Mouse (Mus musculus) embryonic facial prominence, embryonic 10.5 days (tissue): ENCODE data around the gene Chd5. TPM values are rescaled to one million over a fixed set of nuclear protein-coding genes. Genes with fewer than 3 reads are reported as not detected.

Experiments used
- DNase-seq: peaks from one replicate; pipeline ENCODE4 v3.0.0-alpha.2; 2017; ENCODE audit warnings: low spot score
- H3K27ac ChIP-seq: fragments of 300-500 bp; sonication (generic); replicated peaks from 2 replicates; pipeline ENCODE4 v1.5.1; 2016; ENCODE audit warnings: mild to moderate bottlenecking
- H3K27me3 ChIP-seq: fragments of 300-500 bp; sonication (generic); replicated peaks from 2 replicates; pipeline ENCODE4 v1.6.1; 2016; ENCODE audit warnings: low read depth, mild to moderate bottlenecking; ENCODE audit not compliant: poor library complexity, severe bottlenecking
- H3K36me3 ChIP-seq: fragments of 300-500 bp; sonication (generic); replicated peaks from 2 replicates; pipeline ENCODE4 v1.6.1; 2016; ENCODE audit warnings: mild to moderate bottlenecking, moderate library complexity
- H3K4me1 ChIP-seq: fragments of 300-500 bp; sonication (generic); 2 replicates; pipeline ENCODE4 v1.6.1; 2016
- H3K4me3 ChIP-seq: fragments of 300-500 bp; sonication (generic); 2 replicates; pipeline ENCODE4 v1.5.1; 2016; ENCODE audit warnings: mild to moderate bottlenecking, moderate library complexity
- H3K9me3 ChIP-seq: fragments of 300-500 bp; sonication (generic); 2 replicates; pipeline ENCODE4 v1.6.1; 2016; ENCODE audit warnings: mild to moderate bottlenecking
- WGBS: fragments of 180-500 bp; shearing (Covaris S2); methylation state at CpG from one replicate; pipeline ENCODE4 v1.1.7; 2016; 5-methylcytosine and 5-hydroxymethylcytosine counted together
- polyA plus RNA-seq: library from polyadenylated mRNA; unstranded; fragments of >200 nt; fragmentation: Nextera tagmentation; extraction: Ambion mirVana; gene quantifications from 2 replicates; pipeline ENCODE4 v1.2.1, GENCODE M21; 2016

The Chd5 gene
- polyA plus RNA-seq = 0.05 TPM in 2 replicates

DNA sequence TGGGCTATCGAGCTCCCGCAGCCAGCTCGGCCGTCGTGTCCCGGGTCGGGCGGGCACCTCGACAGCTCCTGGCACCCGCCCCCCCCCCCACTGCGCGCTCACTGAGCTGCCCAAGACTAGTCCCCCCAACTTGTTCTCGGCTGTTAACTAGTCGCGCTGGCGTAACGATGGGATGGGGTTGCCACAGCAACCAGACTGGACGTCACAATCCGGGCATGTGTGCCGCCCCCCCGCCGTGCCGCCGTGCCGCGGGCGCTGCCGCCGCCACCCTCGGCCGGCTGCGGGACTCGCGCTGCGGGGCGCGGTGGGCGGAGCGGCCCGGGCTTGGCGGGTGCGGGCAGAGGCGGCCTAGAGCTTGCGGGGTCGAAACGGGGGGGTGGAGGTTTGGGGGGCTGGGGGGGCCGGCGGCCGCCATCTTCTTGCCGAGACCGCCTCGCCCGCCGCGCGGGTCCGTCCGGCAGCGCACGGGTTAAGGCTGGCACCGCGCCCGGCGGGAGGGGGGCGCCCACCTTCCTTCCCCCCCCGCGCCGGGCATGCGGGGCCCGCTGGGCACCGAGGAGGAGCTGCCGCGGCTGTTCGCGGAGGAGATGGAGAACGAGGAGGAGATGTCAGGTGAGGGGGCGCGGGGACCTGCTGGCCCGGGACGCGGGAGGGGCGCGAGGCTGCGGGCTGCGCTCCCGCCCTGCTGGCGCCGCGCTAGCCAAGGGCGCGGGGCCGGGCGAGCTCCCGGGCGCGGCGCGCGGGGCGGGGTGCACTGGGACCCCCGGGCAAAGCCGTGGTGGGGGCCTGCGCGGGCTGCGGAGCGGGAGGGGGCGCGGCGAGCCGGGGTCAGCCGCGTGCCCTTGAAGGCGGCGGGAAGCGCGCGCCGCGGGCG is at the start of gene Chd5:
Gene Chd5, plus strand, starts transcription at position 233 of the 874 bp plus-strand sequence.
- H3K36me3 ChIP-seq = peaks cover 27% of the 10 kb centered on the region
- DNase-seq = peak; percentile 42
- H3K4me1 ChIP-seq = peaks cover 36% of the 10 kb centered on the region
- H3K27me3 ChIP-seq = peaks cover 87% of the 10 kb centered on the region
- 1% methylated on average over 120 of the region's 120 CpGs for WGBS
- peak within 1 kb of the TSS; percentile 40 for H3K27ac ChIP-seq
- no peaks in the 10 kb centered on the region for H3K9me3 ChIP-seq
- H3K4me3 ChIP-seq = peak within 1 kb of the TSS; percentile 72

DNA sequence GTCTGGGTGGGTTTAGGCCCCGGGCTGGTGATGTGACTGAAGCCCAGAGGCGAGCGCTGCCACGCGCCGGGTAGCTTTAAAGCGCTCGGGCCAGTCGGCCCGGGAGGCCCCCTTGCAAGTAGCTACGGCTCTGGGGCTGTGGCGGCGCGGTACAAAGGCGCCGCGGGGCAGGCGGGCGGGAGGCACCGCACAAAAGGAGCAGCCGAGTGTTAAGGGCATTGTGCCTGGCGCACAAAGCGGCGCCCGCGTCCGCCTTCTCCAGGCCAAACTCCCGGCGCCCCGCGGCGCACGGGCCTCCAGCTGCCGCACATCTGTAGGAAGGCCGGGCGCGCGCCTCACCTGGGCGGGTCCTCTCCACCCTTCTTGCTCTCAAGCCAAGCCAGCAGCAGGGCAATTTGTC is 48.1 kb upstream of the Chd5 start:
- H3K36me3 ChIP-seq = no peaks in the 10 kb centered on the region
- peaks cover 99% of the 10 kb centered on the region for H3K27me3 ChIP-seq
- no peak overlapping the region for H3K27ac ChIP-seq
- under 1% methylated on average over 39 of the region's 39 CpGs for WGBS
- H3K4me1 ChIP-seq = peaks cover 74% of the 10 kb centered on the region
- peaks cover 2% of the 10 kb centered on the region; the same call in 1 of the 2 replicates for H3K9me3 ChIP-seq
- H3K4me3 ChIP-seq = peak overlapping the region; percentile 48
- DNase-seq = peak; percentile 60

DNA sequence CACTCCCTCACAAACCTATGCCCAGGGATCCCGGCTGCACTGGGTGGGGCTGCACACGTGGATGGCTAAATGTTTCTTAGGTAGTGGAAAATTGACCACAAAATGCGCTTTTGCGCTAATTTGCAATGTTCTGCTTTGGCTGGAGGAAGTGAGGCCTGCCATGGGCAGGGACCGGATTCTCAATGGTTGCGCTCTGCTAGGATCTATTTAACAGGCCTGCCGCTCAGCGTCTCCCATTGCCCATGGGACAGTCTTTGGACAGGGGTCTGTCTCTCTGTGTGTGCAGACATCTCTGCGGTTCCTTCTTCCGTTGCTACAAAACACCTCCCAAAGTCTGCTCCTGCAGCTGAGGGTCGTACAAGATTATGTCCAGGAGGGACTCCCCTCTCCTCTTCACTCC is 47.5 kb upstream of the Chd5 start:
- no peak overlapping the region for H3K27ac ChIP-seq

DNA sequence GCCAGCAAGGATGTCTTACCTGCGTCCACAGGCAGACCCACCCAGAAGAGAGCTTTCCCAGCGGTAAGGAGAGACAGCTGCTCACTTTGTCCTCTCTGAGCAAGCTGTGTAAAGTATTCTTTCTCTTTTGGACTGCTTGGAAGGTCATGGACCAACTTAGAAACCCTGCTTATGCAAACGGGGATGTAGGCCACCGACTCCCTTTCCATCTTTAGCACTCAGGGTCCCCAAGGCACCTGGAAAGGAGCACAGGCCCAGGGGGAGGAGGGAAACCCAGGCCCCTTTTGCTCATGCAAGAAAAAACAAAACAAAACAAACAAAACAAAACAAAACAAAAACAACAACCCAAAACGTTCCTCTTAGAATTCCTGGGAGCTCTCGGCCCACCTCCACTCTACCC is 46.9 kb upstream of the Chd5 start, which contains the start of gene Hes3:
Gene Hes3, minus strand, starts transcription at position 101 of the 400 bp plus-strand sequence.
- no peak for DNase-seq
- peaks cover 78% of the 10 kb centered on the region for H3K4me1 ChIP-seq
- WGBS = 21% methylated on average over 6 of the region's 6 CpGs
- H3K27me3 ChIP-seq = peaks cover 98% of the 10 kb centered on the region
- H3K27ac ChIP-seq = no peak within 1 kb of the TSS
- peak within 1 kb of the TSS; percentile 48 for H3K4me3 ChIP-seq
- peaks cover 2% of the 10 kb centered on the region; the same call in 1 of the 2 replicates for H3K9me3 ChIP-seq
- no peaks in the 10 kb centered on the region for H3K36me3 ChIP-seq

More for the DNA sequence above, 47.5 kb upstream of the Chd5 start:
- no peak for DNase-seq
- Histone ChIP-seq H3K4me3 (peak overlapping the region; percentile 48; the same call in 1 of the 2 replicates), H3K4me1 (peaks cover 79% of the 10 kb centered on the region), H3K9me3 (peaks cover 2% of the 10 kb centered on the region; the same call in 1 of the 2 replicates), H3K36me3 (no peaks in the 10 kb centered on the region), H3K27me3 (peaks cover 99% of the 10 kb centered on the region)
- WGBS = 6% methylated on average over 11 of the region's 11 CpGs

DNA sequence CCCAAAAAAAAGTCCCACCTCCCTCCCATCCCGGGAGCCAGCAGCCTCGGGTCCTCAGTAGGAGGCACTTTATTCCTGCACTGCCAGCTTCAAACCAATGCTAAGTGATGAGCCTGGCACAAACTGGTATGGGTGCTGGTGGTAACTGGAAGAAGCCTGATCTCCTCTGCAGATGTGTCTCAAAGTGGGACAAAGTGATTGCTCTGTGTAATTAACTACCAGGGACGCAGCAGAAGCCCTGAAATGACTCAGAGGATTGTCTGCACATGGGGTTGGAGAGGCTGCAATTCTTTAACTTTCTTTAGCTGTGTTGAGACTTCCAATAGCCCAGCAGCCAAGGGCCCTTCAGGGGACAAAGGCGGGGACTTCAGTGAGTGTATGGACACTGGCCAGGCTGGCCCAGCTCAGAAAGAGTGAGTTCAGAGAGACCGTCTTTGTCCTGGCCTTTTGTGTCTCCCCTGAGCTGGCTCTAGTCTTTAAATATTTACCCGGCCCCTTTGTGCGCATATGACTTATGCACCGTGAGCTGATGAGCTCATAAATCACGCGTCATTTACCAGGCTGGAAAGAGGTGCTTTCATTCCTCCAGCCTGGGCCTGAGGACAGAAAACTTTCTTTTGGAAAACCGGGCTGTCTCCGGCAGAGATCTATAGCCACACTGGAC is 46.2 kb upstream of the Chd5 start:
- WGBS = 23% methylated on average over 12 of the region's 12 CpGs
- Histone ChIP-seq H3K27me3 (peaks cover 91% of the 10 kb centered on the region), H3K27ac (no peak overlapping the region; the same call in 1 of the 2 replicates), H3K4me1 (peaks cover 74% of the 10 kb centered on the region), H3K4me3 (no peak overlapping the region), H3K9me3 (peaks cover 2% of the 10 kb centered on the region; the same call in 1 of the 2 replicates), H3K36me3 (no peaks in the 10 kb centered on the region)
- DNase-seq = peak; percentile 35

DNA sequence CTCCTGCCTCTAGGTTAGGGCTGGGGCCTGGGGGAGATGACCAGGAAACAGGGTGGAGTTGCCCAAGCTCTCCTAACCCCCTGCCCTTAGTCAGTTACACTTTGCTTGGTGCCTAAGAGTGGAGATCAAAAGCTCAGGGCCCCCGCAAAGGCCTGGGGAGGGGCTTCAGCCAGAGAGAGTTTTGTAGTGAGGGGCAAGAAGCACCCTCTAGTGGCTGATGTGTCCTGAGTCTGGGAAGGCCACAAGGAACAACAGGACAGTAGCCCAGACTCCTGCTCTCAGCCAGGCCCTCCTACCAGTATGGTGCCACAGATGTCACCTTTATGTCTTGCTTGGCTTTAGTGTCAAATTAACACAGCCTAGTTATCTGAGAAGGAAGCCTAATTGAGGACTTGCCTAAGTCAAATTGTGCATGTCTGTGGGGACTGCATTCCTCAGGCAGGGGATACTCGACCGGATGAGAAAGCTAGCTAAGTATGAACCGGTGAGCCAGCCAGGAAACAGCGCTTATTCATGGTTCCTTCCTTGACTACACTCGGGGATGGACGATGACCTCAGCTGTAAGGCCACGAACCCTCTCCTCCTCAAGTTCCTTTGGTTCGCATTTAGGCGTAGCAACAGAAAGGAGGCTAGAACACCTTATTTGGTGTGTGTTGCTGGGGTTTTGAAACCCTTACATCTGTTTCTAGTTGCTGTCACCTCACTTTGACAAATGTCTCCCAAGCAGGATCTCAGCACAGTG is 44.1 kb upstream of the Chd5 start:
- H3K4me3 ChIP-seq = peak overlapping the region; percentile 23; the same call in 1 of the 2 replicates
- H3K27ac ChIP-seq = no peak overlapping the region; the same call in 1 of the 2 replicates
- peaks cover 81% of the 10 kb centered on the region for H3K4me1 ChIP-seq
- no peaks in the 10 kb centered on the region; the same call in 1 of the 2 replicates for H3K9me3 ChIP-seq
- H3K36me3 ChIP-seq = peaks cover under 1% of the 10 kb centered on the region; the same call in 1 of the 2 replicates
- peak; percentile 26 for DNase-seq
- 54% methylated on average over 10 of the region's 10 CpGs for WGBS
- H3K27me3 ChIP-seq = peaks cover 77% of the 10 kb centered on the region

DNA sequence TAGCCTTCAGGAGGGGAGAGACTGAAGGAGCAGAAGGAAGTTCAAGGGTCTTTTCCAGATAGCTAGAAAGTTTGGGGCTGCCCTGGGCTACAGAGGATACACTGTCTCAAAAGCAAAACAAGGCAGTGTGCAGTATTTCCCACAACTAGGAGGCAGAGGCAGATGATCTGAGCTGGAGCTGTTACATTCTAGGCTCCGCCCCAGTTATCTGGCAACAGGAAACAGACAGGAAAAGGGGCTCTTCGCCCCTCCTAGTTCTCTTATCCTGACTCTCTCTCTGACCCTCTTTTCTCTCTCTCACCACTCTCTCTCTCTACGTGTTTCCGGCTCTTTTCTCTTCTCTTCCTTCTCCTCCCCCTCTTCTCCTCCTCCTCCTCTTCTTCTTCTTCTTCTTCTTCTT is 42.5 kb upstream of the Chd5 start:
- H3K4me1 ChIP-seq = peaks cover 68% of the 10 kb centered on the region

DNA sequence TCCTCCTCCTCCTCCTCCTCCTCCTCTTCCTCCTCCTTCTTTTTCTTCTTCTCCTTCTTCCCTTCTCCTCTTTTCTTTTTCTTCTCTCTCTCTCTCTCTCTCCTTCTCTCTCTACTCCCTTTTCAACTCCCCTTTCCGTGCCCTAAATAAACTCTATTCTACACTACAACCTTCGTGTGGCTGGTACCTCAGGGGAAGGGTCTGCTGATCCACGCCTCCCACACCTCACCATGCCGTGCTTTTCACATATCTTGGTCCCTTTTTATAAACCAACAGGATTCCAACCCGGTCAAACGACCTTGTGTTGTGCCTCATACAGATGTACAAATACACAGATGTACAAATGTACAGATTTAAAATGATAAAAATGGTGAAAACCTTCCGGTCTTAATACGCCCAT is 42.1 kb upstream of the Chd5 start:
- peak overlapping the region; percentile 63; the same call in 1 of the 2 replicates for H3K27ac ChIP-seq
- peaks cover 63% of the 10 kb centered on the region for H3K4me1 ChIP-seq
- peak overlapping the region; percentile 85 for H3K4me3 ChIP-seq
- peaks cover 21% of the 10 kb centered on the region for H3K36me3 ChIP-seq
- no peaks in the 10 kb centered on the region for H3K9me3 ChIP-seq
- H3K27me3 ChIP-seq = peaks cover 57% of the 10 kb centered on the region
- no peak for DNase-seq
- WGBS = 22% methylated on average over 8 of the region's 8 CpGs

More for the DNA sequence above, 42.5 kb upstream of the Chd5 start:
- Histone ChIP-seq H3K27ac (no peak overlapping the region), H3K36me3 (peaks cover 16% of the 10 kb centered on the region), H3K27me3 (peaks cover 62% of the 10 kb centered on the region), H3K4me3 (peak overlapping the region; percentile 85; the same call in 1 of the 2 replicates), H3K9me3 (no peaks in the 10 kb centered on the region)
- WGBS = 51% methylated on average over 4 of the region's 4 CpGs
- DNase-seq = no peak

DNA sequence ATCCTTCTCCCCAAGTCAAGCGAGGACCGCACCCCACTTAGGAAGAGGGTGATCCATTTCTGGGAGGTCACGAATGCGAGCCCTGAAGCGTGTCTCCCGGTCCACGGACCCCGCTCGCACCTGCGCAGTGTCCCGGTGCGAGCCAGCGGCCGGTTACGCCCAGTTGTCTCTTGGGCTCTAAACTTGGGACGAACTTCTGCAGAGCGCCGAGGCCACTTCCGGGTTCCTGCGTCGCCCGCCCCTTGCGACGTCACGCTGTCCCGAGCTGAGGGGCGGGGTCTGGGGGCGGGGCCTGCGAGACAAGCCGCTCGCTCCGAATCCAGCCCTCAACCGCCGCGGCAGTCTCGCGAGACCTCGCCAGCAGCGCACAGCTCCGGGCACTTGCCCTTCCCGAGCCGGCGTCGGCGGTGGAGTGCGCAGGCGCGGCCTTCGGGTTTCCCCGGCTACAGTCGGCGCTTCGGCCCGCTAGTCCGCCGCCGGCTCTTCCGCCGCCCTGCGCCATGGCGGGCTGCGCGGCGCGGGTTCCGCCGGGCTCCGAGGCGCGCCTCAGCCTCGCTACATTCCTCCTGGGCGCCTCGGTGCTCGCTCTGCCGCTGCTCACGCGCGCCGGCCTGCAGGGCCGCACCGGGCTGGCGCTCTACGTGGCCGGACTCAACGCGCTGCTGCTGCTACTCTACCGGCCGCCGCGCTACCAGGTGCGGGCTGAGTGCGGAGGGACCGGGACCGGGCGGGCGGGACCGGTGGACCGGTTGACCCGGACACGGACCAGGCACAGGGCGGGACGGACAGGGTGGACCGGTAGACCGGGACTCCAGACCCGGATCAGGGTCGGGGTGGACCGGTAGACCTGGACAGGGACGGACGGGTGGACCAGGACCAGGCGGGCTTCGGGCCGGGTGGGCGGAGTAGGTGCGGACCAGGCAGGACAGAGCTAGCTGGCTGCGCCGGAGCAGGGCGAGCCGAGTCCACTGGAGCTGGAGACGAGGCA is 41.3 kb upstream of the Chd5 start, which contains the start of gene Icmt:
Gene Icmt, plus strand, starts transcription at position 354 of the 988 bp plus-strand sequence.
- Histone ChIP-seq H3K4me1 (peaks cover 55% of the 10 kb centered on the region), H3K36me3 (peaks cover 28% of the 10 kb centered on the region), H3K9me3 (no peaks in the 10 kb centered on the region), H3K4me3 (peak within 1 kb of the TSS; percentile 85), H3K27ac (peak within 1 kb of the TSS; percentile 93), H3K27me3 (peaks cover 49% of the 10 kb centered on the region)
- DNase-seq = peak; percentile 100
- under 1% methylated on average over 119 of the region's 119 CpGs for WGBS

DNA sequence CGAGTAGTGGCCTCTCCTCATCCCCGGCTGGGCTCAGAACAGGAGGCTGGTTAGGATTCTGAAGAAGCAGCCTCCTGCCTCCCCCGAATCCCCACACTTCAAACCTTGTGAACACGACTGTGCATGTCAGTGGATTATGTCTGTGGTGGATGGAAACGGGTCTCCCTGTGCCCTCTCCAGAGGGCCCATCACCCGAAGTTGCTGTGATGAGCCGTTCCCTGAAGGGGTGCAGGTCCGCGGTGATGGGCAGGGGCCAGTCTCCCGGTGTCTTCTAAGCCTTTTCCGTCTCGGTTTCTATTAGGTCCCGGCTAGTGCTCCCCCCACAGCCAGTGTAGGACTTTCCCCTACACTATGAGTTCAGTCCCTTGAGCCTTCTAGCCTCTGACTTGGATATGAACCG is 39.6 kb upstream of the Chd5 start:
- peaks cover 45% of the 10 kb centered on the region for H3K36me3 ChIP-seq
- peak overlapping the region; percentile 85; the same call in 1 of the 2 replicates for H3K4me3 ChIP-seq
- DNase-seq = no peak
- 84% methylated on average over 14 of the region's 14 CpGs for WGBS
- H3K27me3 ChIP-seq = peaks cover 33% of the 10 kb centered on the region
- no peak overlapping the region for H3K27ac ChIP-seq
- H3K4me1 ChIP-seq = peaks cover 39% of the 10 kb centered on the region
- no peaks in the 10 kb centered on the region for H3K9me3 ChIP-seq

DNA sequence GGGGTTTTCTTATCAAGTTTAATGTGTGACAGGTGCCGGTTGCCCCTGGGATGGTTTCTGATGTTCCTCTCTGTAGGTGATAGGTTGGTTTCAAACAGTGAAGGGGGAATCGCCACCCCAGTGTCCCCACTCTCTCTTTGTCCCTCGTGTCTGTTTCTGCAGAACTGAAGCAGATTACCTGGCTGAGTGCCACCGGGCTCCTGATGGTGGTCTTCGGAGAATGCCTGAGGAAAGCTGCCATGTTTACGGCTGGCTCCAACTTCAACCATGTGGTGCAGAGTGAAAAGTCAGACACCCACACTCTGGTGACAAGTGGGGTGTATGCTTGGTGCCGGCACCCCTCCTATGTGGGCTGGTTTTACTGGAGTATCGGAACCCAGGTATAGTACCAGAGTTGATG is 38.1 kb upstream of the Chd5 start:
- peaks cover 17% of the 10 kb centered on the region for H3K27me3 ChIP-seq
- H3K27ac ChIP-seq = no peak overlapping the region
- WGBS = 92% methylated on average over 8 of the region's 8 CpGs
- H3K9me3 ChIP-seq = no peaks in the 10 kb centered on the region
- no peak for DNase-seq
- H3K36me3 ChIP-seq = peaks cover 61% of the 10 kb centered on the region
- peaks cover 29% of the 10 kb centered on the region for H3K4me1 ChIP-seq
- H3K4me3 ChIP-seq = no peak overlapping the region
